Mouse (Mus musculus): ENCODE measurements around the gene 1700125H20Rik.

GRCm38 (mm10) chr11:85170058-85170740 is at the start of gene 1700125H20Rik:
- TF ChIP-seq CTCF (IDR thresholded peaks at IDR 0.05 in 2 of 3, conservative IDR thresholded peaks at IDR 0.05 in 1 of 3; ENCODE audit: control insufficient read depth in 1 of 3, insufficient read depth in 1 of 3, low read depth in 2 of 3, low read length in 3 of 3, poor library complexity in 1 of 3, severe bottlenecking in 1 of 3) (peak; percentile 96 to 99 (median 98); a peak in 5 of 6 replicates), HCFC1 (IDR thresholded peaks at IDR 0.05; ENCODE audit: low read depth, low read length) (0 out of 2 replicates have a peak, but pooled peaks have one; percentile 25), EP300 (IDR thresholded peaks at IDR 0.05; ENCODE audit: low read depth in 1 of 2, low read length in 2 of 2) (peak in 1 of 2 experiments; percentile 6; a peak in 1 of 4 replicates), NRF1 (IDR thresholded peaks at IDR 0.05; ENCODE audit: insufficient read depth, low read depth, low read length, poor library complexity, severe bottlenecking) (0 out of 2 replicates have a peak, but pooled peaks have one; percentile 7), POLR2AphosphoS5 (IDR thresholded peaks at IDR 0.05; ENCODE audit: borderline replicate concordance, low read depth, low read length) (no peak), GATA1 (IDR thresholded peaks at IDR 0.05; ENCODE audit: low read depth, low read length) (no peak)

All from MEL (cell line).